Mouse (Mus musculus) common myeloid progenitor, adult 5-6 weeks (primary cell): Measurements from ENCODE around the gene Rbm20. TPM values are rescaled to one million over a fixed set of nuclear protein-coding genes. Genes with fewer than 3 reads are reported as not detected.
A peak's percentile ranks its signal among the peaks of the same experiment; 100 is the strongest.
"Not testable (repeated sequence)": the region's sequence is repeated elsewhere in the genome, so short reads cannot be mapped to it uniquely, and the experiment has no call there.

ENCODE experiments used
- ATAC-seq: replicated peaks from 2 replicates; pipeline ENCODE4 v1.8.0; 2016; ENCODE audit warnings: low read depth, mild to moderate bottlenecking, moderate TSS enrichment, inconsistent platforms; ENCODE audit not compliant: poor library complexity, severe bottlenecking
- total RNA-seq: library from RNA; stranded (forward); fragments of 200-1000, 187-1606 nt; gene quantifications from 2 replicates; pipeline ENCODE4 v1.2.3, GENCODE M21; 2017

Gene Rbm20
- total RNA-seq, 1 experiment from 2014 or later: 0.69 TPM

DNA sequence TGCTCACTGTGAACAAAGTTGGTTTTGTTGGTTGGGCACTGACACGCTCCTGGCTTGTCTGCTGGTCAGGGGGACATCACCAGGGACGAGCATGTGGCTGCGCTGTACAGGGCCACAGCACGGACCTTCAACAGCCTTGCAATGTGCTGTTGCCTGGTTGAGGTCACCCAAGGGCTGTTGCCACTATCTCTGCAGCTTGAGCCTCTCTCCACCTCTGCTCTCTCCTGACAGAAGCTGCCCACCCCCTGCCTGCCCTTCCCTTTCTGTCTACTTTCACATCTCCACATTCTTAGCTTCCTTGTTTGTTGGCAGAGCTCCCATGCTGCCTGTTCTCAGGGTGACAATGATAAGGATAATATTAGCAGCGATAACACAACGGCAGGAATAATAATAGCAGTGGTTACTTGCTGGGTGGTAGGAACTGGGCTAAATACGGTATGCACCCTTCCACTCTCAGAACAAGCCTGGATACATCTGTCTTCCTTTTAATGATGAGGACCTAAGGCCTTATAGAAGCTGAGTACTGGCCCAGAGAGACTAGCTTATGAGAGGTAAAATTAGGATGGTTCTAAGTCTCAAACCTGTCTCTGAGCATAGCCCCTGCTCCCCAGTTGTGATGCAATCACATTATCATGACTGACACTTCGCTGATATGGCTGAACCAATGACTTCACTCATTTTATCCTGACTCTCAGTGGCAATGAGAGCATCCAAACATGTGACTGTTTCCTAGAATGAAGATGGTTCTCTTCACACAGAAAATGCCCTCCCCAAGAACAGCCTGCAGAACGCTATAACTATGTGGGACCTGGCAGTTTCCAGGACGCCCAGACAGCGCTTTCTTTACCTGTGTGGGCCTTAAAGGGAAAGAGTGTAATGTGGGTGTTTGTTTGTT, 124.9 kb downstream of the Rbm20 start:
- ATAC-seq: peak; percentile 52

DNA sequence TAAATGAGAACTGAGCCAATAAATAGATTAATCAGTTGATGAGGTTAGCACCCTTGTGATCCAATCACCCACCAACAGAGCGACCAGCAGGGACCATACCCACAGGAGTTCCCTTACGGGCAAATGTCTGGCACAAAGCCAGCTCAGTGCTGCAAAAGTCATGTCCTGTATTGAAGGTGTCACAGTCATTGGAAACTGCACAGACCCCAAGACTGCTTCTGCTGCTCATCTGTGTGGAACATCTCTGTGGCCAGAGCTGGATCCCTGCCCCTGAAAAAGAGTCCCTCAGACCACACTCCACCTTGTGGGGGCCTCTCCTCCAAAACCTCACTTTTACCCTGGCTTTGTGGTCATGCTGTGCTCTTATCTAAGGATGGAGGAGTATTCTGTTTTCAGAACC, 126.8 kb downstream of the Rbm20 start:
- 0 out of 2 replicates have a peak, but pooled peaks have one; percentile 9 for ATAC-seq

GRCm38 (mm10) chr19:53805063-53805462, 128.0 kb downstream of the Rbm20 start:
- no peak for ATAC-seq

- ATAC-seq: no peak
These were observed 129.0 kb downstream of the Rbm20 start for GRCm38 (mm10) chr19:53806126-53806525.

GRCm38 (mm10) chr19:53806526-53807275, 129.6 kb downstream of the Rbm20 start:
- ATAC-seq: not testable (repeated sequence)

- peak; percentile 45 for ATAC-seq
These were observed 130.2 kb downstream of the Rbm20 start for GRCm38 (mm10) chr19:53807276-53807801.

DNA sequence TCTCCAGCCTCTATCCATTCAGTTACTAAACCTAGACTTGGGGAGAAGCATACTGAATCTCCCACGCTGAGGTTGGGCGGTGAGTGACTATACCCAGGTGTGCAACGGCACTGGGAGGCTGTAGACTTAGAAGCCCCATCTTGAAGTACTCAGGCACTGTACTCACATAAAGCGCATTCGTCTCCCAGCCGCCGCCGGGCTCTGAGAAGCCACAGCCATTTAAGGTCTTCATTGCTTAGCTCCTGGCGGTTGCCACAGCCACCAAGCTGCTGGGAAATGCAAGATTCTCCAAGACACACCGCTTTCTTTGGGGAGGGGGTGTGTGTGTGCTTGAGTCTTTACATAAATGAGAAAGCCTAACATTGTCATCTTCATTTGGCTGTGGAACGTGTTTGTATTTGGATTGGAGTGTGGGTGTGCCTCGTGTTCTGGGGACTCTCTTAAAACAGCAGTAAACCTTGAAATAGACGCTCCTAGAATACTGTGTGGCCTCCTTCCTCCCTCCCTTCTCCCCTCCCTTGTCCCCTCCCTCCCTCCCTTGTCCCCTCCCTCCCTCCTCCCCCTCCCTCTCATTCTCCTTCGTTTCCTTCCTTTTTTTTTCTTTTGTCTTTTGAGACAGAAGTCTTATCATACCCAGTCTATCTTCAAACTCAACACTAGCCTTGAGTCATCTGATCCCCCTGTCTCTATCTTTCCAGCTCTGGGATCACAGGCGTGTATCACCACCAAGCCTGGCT, 131.1 kb downstream of the Rbm20 start:
- peak; percentile 20; the same call in 1 of the 2 replicates for ATAC-seq

DNA sequence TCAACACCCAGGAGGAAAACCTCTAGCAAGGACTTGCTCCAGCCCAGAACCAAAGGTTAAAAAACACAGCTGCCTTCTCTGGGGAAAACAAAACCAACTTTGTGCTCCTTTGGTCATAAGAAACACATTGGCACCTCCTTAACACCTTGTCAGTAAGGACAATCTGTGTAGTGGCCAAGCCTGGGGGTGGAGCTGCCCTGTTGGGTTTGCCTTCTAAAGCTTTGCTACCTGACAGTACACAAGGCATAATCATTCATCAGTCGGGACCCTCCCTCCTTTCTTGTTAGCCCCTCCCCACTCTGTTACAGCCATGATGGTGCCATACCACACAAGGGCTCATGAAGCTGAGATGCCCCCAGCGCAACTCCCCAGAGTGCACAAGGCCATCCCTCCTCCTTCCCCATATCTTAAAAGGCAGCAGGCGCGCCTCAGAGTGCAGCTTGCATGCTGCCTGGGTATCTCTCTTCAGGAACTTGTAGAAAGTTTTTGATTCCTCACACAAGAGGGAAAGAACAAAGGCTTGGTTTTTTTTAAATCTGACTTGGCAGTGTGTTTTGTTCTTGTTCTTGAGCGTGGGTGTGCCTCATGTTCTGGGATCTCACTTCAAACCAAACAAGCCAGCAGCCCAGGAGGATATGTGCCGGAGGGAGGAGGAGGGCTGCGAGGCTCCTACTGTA, 132.2 kb downstream of the Rbm20 start:
- peak; percentile 30; the same call in 1 of the 2 replicates for ATAC-seq

- ATAC-seq: no peak
These were observed 132.9 kb downstream of the Rbm20 start for GRCm38 (mm10) chr19:53810024-53810423.

- ATAC-seq: no peak
These were observed 133.5 kb downstream of the Rbm20 start for GRCm38 (mm10) chr19:53810584-53810983.

GRCm38 (mm10) chr19:53813576-53813975, 136.5 kb downstream of the Rbm20 start:
- ATAC-seq: no peak

DNA sequence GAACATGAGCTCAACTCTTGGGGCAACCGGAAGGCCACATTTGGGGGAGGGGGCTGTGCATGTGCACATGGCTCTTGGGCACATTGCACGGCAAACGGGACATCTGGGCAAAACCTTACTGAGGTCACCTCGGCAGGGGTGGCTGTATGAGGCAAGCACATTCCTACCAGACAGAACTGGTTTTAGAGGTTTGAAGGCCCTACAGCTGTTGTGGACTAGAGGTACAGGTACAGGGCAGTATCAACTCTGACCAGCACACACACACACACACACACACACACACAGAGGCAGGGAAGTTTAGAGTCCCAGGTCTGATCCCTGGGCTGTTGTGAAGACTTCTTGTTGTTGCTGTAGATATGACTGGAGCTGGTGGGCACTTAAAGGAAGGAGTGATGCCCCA, 138.6 kb downstream of the Rbm20 start:
- no peak for ATAC-seq

- no peak for ATAC-seq
These were observed 139.1 kb downstream of the Rbm20 start for GRCm38 (mm10) chr19:53816242-53816641.

DNA sequence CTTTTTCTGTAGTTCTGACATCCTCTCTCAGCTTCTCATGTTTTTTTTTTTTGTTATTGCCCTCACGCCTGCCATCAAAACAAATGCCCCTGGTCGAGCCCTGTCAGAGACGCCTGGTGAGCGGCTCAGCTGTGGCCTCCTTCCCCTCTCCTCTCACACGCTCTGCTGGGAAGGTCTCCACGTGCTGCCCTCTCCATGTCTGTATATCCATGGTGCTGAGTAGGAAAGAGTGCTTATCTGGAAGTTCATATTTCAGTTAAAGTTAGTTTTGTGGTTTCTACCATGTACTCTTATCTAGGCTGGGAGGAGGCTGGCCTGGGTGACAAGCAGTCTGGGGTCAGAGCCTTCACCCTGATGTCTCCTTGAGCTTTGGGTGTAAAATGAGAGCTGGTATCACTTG, 142.2 kb downstream of the Rbm20 start:
- peak; percentile 71 for ATAC-seq

DNA sequence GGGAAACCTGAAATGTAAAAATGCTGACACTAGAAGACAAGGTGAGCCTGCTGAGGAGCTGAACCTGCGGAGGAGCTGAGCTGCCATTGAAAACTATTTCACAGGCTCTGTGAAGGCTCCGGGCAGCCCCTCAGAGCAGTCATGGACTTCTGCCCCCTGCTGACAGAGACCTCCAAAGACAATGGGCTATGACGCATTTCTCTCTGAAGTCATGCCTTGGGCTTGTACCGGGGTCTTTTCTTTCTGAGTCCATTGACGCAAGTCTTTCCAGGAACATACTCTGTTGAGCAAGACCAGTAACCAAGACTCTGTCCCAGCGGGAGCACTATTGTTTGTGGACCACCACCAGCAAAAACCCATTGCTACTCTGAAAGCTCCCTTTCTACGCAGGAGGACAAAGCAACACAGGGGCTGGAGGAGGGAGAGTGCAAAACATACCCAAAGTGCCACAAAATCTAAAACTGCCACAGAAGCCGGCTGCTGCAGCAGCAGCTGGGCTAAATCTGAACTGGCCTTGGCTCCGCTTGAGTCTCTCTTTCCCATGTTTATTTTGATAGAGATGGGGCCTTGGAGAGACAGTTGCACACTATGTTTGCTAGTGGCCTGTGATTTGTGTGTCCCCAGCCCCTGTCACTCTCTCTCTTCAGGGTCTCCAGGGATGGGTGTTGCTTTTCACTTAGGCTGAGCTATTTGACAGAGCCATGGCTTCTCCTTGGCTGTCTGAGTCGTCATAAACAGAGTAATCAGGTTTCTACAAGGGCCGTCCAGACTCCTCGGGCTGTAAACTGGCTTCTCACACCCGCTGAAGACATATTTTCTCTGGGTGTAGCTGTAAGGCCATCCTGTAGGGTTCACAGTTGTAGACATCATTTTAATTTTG, 144.4 kb downstream of the Rbm20 start:
- ATAC-seq: no peak

DNA sequence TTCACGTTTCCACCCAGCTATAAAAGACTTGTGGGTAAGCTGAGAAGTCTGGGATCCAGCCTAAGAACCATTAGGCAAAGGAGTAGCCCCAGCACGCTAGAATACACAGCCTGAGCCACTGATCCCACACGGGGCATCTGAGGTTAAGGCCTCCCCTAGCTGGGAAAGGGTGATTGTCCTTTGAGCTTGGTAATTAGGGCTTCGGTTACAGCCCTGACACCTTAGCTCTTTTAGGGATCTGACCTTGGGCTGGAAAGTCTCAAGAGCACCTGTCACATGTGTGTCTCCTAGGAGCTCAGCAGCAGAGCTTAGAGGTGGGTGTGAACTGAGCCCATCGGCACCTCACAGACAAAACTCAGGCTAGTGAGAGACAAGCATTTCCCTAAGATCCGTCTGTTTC, 146.7 kb downstream of the Rbm20 start:
- ATAC-seq: no peak

DNA sequence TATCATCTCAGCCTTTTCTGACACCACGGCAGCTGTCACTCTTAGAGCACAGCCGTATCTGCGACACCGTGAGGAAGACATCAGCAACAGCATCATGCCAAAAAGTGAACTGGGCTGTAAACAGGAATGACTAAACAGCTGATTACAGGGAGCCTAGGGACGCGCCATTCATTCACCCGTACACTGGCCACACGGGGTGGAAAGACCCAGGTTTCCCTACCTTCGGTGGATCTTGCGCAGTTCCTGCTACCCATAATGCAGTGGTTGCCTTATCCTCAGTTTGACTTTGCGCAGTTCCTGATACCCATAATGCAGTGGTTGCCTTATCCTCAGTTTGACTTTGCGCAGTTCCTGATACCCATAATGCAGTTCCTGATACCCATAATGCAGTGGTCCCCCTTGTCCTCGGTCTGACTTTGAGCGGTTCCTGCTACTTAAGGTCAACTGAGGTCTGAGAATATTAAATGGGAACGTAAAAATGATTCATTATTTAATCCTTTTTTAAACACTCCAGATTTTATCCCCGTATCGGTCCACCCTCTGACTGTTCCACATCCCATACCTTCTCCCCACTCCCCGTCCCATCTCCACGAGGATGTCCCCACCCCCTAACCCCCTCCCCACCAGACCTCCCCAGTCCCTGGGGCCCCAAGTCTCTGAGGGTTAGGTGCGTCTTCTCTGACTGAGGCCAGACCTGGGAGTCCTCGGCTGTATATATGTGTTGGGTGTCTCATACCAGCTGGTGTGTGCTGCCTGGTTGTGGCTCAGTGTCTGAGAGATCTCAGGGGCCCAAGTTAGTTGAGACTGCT, 148.0 kb downstream of the Rbm20 start:
- peak; percentile 66 for ATAC-seq

- no peak for ATAC-seq
These were observed 152.9 kb downstream of the Rbm20 start for GRCm38 (mm10) chr19:53829990-53830389.
